Mouse (Mus musculus) layer of hippocampus, adult 9-10 months (tissue): ENCODE data around the gene Grm8.

Experiments used
- DNase-seq: peaks from one replicate; pipeline ENCODE4 v3.0.0; 2022; ENCODE audit warnings: low spot score

Gene Grm8

DNA sequence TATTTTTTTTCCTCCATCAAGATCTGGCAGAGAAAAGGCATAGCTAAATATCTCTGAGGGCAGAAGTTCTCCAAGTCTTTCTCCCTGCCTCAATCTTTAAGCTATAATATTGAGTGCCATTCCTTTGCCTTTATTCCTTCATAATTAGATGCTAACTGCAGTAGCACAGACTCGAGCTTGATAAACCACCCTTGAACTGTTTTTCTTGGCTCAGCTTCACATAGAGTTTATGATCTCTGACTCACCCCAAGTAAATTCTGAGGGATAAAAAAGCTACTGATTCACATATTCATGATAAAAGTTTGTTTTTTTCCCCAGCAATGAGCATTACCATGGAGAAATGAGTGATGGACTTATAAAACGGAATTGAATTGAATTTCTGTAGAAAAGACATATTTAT lies 895.0 kb downstream of the Grm8 start:
- DNase-seq: no peak
